Mouse (Mus musculus) brain, adult 2 months (tissue): ENCODE measurements around the gene Syt2.

Source experiments
- DNase-seq: peaks from one replicate; pipeline ENCODE4 v3.0.0; 2011; ENCODE audit warnings: low read depth, low spot score

Syt2 gene

DNA sequence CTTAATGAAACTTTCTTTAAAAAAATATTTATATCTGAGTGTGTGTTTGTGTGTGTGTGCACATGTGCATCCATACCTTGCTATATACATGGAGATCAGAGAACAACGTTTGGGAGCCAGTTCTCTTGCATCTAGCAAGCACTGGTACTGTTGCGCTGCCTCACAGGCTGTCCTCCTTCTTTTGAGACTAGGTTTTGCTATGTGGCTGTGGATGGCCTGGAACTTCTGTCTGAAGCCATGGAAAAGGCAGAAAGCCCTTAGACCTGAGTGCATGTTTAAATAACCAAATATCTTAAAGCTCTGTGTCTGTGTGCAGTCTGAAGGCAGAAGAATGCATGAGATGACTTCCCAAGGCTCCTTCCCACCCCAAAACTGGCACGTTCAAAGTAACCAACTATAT, 126.3 kb downstream of the Syt2 start:
- DNase-seq, result no peak

DNA sequence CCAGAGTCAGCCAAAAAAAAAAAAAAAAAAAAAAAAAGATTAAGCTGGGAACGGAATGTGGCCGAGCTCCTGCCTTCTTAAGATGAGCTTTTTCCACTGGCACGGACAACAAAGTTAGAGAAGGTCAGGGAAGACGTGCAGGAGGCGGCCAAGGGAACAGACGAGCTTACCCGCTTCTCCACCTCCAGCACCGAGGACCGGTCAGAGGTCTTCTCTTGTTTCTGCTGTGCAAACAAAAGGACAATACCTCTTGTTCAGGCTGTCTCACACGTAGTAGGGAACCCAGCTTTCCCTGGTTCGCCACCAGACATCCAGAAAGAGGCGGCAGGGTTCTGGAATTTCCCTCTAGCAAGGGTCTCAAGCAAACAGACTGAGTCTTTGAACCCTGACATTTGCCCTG, 126.8 kb downstream of the Syt2 start:
- no peak for DNase-seq

DNA sequence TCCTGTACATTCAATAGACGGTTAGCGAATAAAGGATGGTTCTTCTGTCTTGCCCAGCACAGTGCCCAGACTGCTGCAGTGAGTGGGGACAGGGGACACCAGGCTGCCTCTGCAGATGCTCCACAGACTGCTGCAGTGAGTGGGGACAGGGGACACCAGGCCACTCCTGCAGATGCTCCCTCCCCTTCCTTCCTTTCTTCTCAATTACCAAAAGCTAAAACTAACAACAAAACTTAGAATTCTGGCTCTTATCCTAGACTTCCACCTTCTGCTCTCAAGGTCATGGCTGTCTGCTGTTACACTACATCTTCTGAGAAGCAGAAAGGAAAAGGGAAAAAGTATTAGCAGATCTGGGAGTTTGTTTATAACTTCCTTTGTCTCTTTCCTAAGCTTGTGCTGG, 127.8 kb downstream of the Syt2 start:
- DNase-seq, result no peak

DNA sequence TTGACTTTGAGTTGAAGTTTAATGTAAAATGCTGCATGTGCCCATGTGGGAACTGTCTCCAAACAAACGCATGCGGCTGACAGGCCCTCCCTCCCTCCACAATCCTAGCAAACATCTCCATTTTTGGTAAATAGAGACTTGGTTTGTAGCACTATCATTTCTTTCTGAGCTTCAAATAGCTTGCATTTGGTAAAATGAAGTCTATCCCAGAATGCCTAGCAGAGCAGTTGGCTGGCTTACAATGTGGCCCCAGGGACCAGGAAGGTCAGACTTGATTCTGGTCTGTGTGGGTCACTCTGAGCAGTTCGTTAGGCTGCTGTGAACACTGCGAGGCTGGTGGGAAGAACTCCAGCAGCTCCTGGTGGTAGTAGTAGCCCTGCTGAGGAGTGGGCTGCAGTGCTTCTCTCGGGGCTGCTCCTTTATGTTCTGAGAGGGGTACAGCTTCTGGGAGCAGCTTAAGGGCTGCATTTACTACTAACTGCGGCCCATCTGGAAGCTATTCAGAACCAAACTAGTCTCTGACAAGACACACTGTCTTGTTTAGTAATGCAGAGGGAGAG, 128.3 kb downstream of the Syt2 start:
- no peak for DNase-seq

DNA sequence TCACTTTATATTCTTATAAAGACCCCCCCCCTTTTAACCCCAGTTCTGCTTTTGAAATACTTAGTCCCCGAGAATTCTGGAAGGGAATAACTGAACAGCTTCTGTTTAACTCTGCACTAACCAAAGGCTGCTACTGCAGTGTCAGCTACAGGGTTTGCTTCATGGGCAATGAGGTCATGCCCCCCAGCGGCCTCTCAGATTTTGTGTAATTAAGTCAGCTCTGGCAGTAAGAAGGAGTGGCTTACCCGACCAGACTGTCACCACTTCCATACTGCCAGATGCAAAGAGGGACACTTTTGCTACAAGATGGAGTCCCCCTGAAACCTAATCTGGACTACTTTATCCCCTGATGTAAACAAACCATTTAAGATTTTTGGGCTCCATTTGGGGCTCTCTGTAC, 129.2 kb downstream of the Syt2 start:
- no peak for DNase-seq

DNA sequence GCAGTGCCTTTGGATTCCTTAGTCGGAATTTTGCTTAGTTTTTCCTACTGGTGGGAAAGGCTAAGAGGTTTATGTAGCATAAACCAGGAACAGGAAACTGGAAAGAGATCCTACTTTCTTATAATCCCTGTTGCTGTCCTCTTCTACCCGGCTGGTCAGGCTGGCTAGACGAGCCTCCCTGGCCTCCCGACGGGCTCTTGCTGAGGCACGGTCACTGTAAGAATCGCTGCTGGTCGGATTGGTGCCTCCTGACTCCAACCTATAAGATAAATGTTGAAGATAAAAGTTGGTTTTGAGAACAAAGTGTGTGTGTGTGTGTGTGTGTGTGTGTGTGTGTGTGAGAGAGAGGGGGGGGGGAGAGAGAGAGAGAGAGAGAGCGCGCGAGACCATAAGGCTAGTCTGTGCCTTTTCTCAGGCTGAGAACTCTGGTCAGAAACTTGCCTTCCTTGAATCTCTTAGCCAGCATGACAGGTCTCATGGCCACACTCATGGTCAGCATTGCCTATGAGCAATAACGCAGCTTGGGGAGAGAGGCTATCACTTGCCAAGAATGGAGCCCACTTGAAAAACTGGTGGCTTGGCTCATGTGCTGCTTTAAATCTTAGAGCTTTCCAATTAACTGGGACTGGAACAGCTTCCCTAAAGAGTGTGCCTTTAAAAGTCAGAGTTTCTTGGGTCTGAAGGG, 130.9 kb downstream of the Syt2 start:
- DNase-seq, result no peak

DNA sequence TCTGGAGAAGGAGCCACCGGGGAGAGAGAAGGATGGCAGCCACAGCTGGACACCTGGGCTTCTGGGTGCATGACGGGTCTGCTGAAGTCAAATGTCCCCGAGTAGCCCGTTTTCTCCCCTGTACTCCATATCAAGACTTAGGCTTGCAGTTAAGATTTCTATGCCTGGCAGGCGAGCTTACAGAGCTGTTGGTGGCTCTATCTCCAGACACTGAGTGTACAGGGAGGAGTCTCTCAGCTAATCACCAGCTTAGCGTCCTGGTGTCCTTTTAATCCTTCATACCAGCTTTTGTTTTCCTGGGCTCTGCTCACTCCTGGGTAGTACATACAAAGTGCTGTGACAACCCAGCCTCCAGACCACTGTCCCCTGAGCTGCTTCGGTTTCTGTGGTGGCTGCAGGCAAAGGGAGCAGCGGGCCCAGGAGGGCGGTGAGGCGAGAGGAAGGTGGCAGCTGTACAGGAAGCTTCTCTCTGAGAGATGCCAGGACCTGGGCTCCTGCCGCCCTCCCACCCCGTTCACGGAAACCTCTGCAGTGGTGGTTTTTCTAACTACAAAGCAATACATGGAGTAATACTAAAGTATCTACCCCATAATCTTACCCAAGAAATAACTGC, 131.6 kb downstream of the Syt2 start:
- no peak for DNase-seq

DNA sequence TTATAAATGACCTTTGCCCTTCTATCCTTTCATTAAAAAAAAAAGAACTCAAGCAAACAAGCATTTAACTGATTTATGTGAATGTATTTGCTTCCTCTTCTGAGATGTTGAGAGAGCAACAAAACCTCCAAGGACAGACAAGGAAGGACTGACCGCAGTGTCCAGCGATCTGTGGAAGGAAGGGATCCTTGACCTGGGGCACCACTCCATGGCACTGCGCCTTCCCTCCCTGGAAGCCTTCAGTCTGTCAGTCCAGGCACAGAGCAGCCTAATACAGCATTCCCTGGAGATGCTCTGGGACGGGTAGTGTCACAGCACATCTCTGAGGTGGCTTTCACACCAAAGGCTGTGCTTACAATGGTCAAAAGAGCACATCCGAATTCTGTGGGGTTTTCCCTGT, 136.3 kb downstream of the Syt2 start:
- no peak for DNase-seq

DNA sequence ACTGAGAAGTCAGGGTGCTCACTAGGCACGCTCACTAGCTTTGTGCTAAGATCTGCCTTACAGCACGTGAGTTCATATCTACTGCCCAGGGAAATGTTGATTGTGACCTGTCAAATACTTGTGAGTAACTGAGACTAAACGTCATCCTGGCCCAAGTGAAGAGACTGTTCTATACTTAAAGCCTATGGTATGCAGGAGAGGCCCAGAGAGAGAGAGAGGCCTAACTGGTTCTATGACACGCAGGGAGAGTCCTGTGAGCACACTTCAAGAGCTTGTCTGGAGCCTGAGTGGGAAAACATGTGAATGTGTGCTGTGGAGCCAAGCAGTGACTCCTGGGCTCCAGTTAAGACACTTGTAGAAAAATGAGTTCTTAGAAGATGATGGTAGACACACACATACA, 137.5 kb downstream of the Syt2 start:
- no peak for DNase-seq

DNA sequence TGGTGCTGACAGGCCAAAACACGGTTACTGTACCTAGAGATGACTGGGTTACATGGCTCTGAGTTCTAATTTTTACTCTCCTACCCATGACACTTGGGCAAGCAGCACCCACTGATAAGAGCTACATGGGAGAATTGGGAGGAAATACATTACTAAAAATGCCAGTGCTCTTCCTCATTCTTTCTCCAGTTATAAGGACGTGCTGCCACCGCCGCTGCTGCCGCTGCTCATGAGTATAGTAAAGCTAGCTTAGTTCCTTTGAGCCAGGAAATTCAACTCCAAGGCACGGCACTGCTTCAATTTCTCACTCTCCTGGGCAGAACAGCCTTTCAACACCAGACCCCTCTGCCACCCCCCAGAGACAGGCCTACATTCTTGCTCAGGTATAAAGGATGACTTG, 138.0 kb downstream of the Syt2 start:
- no peak for DNase-seq

DNA sequence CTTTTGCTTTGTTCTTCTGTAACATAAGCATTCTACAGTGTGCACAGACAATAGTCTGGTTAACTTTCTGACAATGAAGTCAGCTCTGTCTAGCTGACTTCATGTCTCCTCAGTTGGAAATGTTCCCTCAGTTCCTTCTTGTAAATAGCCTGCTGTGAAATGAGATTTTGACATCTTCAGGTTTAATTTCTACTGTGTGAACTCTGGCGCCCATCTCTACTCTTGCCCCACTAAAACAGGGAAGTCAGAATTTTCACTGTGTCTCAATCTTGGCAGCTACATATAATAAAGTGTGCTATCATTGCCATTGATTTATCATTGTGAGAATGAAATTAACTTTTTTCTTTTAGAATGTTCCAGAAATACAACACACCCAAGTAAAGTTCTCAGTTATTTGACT, 138.4 kb downstream of the Syt2 start:
- DNase-seq, result no peak

DNA sequence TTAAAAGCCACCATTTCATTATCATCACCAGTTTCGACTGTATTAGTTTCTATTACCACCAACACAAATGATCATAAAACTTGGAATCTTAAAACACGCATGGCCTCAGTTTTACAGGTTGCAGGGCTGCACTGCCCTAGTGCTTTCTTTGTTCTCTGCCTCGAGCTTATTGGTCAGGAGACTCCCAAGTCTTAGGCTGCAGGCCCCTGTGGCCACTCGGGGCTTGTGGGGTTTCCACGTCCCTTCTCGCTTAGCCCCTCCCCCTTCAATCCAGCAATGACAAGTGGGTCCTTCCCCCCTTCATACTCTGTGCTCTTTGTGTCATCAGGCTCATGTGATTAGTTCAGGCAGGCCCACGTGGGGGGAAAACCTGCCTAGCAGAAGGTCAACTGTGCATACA, 141.6 kb downstream of the Syt2 start:
- DNase-seq, result no peak

DNA sequence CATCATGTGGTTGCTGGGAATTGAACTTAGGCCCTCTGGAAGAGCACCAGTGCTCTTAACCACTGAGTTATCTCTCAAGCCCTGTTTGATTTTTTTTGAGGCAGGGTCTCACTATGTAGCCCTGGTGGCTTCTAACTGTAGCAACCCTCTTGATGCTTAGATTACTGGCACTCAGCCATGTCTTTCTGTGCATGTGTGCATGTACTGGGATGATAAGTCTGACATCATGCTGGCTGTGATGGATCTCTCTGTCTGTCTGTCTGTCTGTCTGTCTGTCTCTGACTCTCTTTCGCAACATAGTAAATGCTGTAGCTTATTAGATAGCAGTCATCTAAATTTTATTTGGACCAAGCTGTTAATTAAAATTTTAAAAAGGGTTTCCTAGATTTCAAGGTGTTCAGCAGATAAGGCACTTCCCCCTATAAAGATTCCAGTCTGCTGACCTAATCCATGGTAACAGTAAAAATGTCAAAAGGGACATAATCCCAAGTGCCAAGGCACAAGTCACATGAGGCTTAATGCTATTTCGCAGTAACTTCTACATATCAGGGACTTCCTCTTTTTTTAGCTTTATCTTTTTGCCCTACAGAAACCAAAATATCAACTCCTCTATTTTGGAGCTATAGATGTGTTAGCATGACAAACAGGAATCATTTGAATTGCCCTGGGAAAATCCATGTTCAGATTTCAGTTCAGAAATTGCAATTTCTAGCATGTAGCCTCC, 144.4 kb downstream of the Syt2 start:
- DNase-seq, result no peak

DNA sequence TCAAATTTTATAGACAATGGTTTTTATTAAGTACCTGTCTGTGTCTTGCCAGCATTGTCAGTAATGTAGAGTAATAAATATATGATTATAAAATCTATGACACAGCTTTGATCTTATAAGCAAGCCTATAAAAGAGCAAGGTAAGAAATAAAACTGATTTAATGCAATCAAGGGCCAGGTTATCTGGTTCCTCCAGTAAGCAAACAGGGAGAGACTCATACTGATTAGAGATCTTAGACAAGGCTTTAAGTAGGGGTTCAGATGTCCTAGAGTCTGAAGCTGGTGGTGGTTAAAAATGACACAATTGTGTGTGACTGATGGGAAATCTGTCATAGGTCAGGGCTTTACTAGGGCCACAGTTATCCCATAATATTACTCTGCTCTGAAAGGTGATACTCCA, 145.0 kb downstream of the Syt2 start:
- no peak for DNase-seq

DNA sequence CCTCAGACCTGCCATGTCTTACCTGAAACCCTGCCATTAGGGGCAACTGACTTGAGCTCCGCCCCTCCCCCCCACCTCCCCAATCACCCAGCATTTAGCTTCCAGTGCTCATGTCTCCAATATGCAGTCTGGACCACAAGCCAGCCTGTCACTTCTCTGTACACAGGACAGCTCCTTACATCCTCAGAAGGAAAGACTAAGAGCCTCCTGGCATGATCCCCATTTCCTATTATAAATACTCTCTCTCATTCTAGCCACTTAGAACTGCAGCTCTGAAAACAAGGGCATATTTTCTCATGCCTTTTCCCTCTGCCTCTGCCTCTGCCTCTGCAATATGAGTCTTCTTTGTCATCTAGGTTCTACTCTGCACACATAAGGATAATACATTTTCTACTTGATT, 149.6 kb downstream of the Syt2 start:
- peak; percentile 35 for DNase-seq

DNA sequence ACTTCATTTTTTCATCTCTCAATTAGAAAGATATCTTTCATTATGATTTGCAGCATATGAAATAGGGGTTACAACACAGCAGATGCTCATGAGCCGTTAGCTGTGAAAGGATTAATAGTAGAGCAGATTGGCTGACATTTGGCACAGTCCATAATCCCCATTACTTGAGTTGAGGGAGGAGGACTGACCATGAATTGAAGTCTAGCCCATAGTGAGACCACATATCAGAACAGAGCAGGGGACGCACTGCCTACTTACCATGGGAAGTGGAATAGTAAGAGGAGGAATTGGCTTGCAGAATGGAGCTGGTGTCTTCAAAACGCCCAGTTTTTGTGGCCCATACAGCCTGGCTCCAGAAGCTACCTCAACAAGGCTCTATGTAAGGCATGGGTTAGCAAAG, 150.1 kb downstream of the Syt2 start:
- DNase-seq, result peak; percentile 37

DNA sequence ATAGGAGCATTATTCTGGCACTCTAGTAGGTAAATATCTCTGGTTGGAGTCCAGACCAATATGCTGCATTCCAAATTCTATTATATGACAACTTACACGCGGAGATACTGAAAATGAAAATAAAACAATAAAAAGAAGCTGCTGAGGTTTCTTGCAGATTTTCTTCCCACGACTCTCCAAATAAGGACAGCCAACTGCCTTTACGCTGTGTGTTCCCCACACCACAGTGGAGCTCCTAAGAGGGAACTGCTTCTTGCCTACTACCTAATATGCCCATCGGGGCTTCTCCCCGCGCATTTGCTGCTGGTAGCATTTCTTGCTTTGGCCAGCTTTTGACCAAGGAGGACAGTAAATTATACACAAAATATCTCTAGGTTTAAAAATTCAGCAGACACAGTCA, 155.3 kb downstream of the Syt2 start:
- peak; percentile 49 for DNase-seq

DNA sequence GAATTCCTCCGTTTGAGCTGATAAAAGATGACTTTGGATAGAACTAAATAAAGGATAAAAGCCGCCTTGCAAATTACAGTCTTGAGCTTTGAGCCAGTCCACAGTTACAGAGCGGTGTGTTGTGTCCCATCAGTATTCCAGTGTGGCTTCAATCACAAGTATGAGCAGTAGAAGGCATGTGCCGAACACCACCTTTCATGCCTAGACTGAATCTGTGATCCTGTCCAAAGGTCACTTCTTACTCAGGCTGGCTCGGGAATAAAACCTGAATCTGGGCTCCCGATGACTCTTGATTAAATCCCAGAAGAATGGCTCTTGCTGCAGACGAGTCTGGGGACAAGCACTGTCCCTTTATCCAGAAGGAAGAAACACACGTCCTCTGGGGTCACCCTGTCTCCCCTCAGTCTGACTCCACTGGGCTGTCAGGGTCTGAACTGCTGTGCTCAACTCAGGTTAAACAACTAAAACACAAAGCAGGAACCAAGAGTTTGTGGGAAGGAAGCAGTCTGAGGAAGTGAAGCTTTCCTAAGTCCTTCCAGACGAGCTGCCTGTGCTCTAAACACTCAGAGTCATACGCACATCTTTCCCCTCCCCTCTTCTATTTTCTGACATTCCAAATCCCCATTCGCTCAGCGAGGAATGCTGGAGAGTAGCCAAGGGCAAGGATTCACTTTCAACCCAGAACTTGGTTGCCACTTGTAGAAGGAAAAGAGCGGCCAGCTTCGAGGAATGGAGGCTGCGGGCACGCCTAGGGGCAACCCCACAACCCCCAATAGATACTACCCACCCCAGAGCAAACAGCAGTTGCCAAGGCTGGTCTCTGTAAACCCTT, 157.0 kb downstream of the Syt2 start:
- DNase-seq, result peak; percentile 42

DNA sequence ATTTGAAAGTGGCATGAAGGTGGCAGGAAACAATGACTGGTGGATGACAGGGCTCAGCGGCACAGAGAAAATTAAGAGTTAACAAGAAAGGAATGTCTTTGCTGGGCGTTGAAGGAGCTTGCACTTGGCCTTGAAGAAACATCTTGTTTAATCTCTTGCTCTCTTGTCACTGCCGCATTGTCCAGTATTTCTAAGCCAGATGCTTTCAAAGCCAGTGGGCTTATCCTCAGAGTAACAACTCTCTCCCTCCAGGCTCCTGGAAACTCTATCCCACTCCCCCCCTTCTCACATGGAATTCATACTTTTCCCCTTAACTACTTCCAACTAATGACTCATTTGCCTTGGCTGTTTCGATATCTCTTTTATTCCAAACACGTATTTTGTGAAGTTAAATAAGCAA, 157.9 kb downstream of the Syt2 start:
- no peak for DNase-seq

DNA sequence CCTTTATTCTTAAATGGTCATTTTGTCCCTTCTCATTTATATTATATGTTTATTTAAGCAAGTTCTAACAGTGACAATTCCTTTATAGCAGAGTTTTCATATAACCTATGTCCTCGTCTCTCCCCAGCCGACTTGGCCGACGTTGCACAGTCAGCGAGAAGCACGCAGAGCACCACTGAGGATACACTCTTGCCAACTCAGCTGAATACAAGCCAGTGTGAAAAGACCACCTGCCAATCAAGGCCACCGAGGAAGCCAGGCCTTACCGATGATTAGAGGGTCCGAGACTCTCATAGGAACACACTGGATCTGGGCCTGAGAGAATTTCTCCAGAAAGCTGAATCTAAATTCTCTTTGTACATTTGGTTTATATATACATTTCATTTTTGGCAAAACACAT, 159.0 kb downstream of the Syt2 start:
- DNase-seq, result no peak
